Comparison of ENCODE assay signal across 25 mouse cellular contexts in genomic region chr3:97706561-97706960, GRCm38 (mm10). TPM values are rescaled to one million over a fixed set of nuclear protein-coding genes. Genes with fewer than 3 reads are reported as not detected.
DNase-seq lines count a peak whose midpoint lies in the region; TF ChIP-seq lines count a peak whose summit lies in the region.
"Had no signal": no experiment of that assay in that cellular context is flagged by ENCODE, and none has a peak within 500 bp of the region (broad histone marks: within the 10 kb centered on the region; RNA-seq: fewer than 3 reads in every experiment).

No protein-coding gene starts in this region.

- no peak overlapping the region for H3K27ac ChIP-seq in heart, adult 2 months
- no peak overlapping the region for H3K27ac ChIP-seq in heart, embryonic 10.5 days

- TF ChIP-seq EP300 in heart, adult 2 months (IDR thresholded peaks at IDR 0.05; ENCODE audit: insufficient read depth, low read depth, low read length) = no peak

- TF ChIP-seq CTCF in heart, adult 2 months (IDR thresholded peaks at IDR 0.05) = no peak

- no peaks in the 10 kb centered on the region for H3K36me3 ChIP-seq in heart, adult 2 months (ENCODE audit: control insufficient read depth, insufficient read depth, low read length)
- peaks cover 86% of the 10 kb centered on the region for H3K36me3 ChIP-seq in heart, embryonic 10.5 days
- H3K36me3 ChIP-seq: G1E had no signal

- intact Hi-C loops in heart, adult 2 months (cut with DNase I) = no loop called here

- no peaks in the 10 kb centered on the region for H3K27me3 ChIP-seq in heart, adult 2 months (ENCODE audit: control insufficient read depth, insufficient read depth, low read length)
- H3K27me3 ChIP-seq in heart, embryonic 10.5 days (ENCODE audit: insufficient read depth, poor library complexity, severe bottlenecking) = no peaks in the 10 kb centered on the region
- H3K27me3 ChIP-seq: CH12.LX, Patski had no signal

- H3K79me2 ChIP-seq in heart, adult 2 months (replicated peaks; ENCODE audit: control insufficient read depth, insufficient read depth, low read length) = 0 out of 2 replicates have a peak, but pooled peaks cover 1% of the 10 kb centered on the region

- no peak overlapping the region for H3K4me3 ChIP-seq in heart, adult 2 months
- no peak overlapping the region for H3K4me3 ChIP-seq in heart, embryonic 10.5 days

- no peak overlapping the region for H3K9ac ChIP-seq in heart, adult 2 months (ENCODE audit: low read depth, low read length)

- peak; percentile 76 for DNase-seq in heart, adult 11 months
- no peak for DNase-seq in heart, adult 2 months
- peak; percentile 61 for DNase-seq in heart, embryonic 10.5 days (ENCODE audit: low spot score)
- DNase-seq in heart, adult 18-20 months = no peak
- DNase-seq: adrenal gland, adult 2 months; adrenal gland, adult 8-10 months; adrenal gland, postnatal 10 days; adrenal gland, postnatal 14 days; adrenal gland, postnatal 25 days; adrenal gland, postnatal 36 days; B cell, adult 2 months; cerebellum, adult 11 months; cerebellum, adult 11-12 months; cerebellum, adult 18-20 months had no signal

- no peaks in the 10 kb centered on the region for H3K4me1 ChIP-seq in heart, adult 2 months (ENCODE audit: control insufficient read depth, insufficient read depth, low read length)
- H3K4me1 ChIP-seq in heart, embryonic 10.5 days = no peaks in the 10 kb centered on the region

- TF ChIP-seq POLR2A in heart, adult 2 months (IDR thresholded peaks at IDR 0.05; ENCODE audit: insufficient read depth, low read depth, low read length) = no peak

- no peaks in the 10 kb centered on the region for H3K9me3 ChIP-seq in heart, embryonic 10.5 days
- H3K9me3 ChIP-seq: G1E had no signal

- 77% methylated on average over 4 of the region's 4 CpGs for WGBS in heart, adult 2 months
- 88% methylated on average over 4 of the region's 4 CpGs for WGBS in heart, embryonic 10.5 days

RNA-seq across cellular contexts. Expression of gene Gm17651, which starts 32.1 kb away (rescaled TPM):
- not detected for total RNA-seq in heart, adult 2 months (2021)
- not detected in 2 replicates for polyA plus RNA-seq in heart, adult 2 months (2012; rRNA removed)
- not detected in 2 replicates for polyA plus RNA-seq in heart, embryonic 10.5 days (2016; fragmentation: Nextera tagmentation; extraction: Ambion mirVana)
- total RNA-seq in heart, adult 18-20 months (2021) = not detected
- total RNA-seq: adrenal gland, adult 18-20 months; adrenal gland, adult 2 months; adrenal gland, adult 8-10 months; adrenal gland, postnatal 10 days; adrenal gland, postnatal 14 days; adrenal gland, postnatal 25 days; adrenal gland, postnatal 36 days; adrenal gland, postnatal 4 days; CH12.LX; ES-E14; G1E; MEL had no signal
- polyA plus RNA-seq: activated CD4-positive, CD25-positive, alpha-beta regulatory T cell, adult 4 months; adrenal gland, adult 2 months; brain, embryonic 14.5 days; C2C12; CD4-positive, CD25-positive, alpha-beta regulatory T cell, adult 4 months; G1E; Patski had no signal

RNA-seq across cellular contexts. Expression of gene Prkab2, which starts 48.6 kb away (rescaled TPM):
- total RNA-seq in heart, adult 2 months (2021) = 10 to 100 TPM; 20.2 to 20.6 TPM
- polyA plus RNA-seq in heart, adult 2 months (2012; rRNA removed) = 21.6 and 45.2 TPM in 2 replicates
- polyA plus RNA-seq in heart, embryonic 10.5 days (2016; fragmentation: Nextera tagmentation; extraction: Ambion mirVana) = 16.2 and 25.6 TPM in 2 replicates
- total RNA-seq in heart, adult 18-20 months (2021) = 10 to 100 TPM; 25.5 to 33.5 TPM

Comparison
In these comparisons a context has a peak if more than half of its experiments do, and no peak if none do; other contexts are left out.
1. DNase-seq: peak in heart, adult 11 months (single experiment) and heart, embryonic 10.5 days (single experiment); none in heart, adult 2 months (0 of 2) and heart, adult 18-20 months (0 of 2).